Mouse (Mus musculus) megakaryocyte, embryonic 14.5 days (primary cell): ENCODE data around the gene Eif4e2. TPM values are rescaled to one million over a fixed set of nuclear protein-coding genes. Genes with fewer than 3 reads are reported as not detected.

ENCODE experiments used
- H3K27me3 ChIP-seq: replicated peaks from 2 replicates; pipeline ENCODE3; 2012; ENCODE audit warnings: inconsistent platforms
- H3K36me3 ChIP-seq: replicated peaks from 2 replicates; pipeline ENCODE3; 2012; ENCODE audit warnings: low read length, inconsistent platforms, mixed read lengths
- H3K4me1 ChIP-seq: 2 replicates; pipeline ENCODE4 v1.6.1; 2012; ENCODE audit warnings: inconsistent platforms
- H3K4me3 ChIP-seq: replicated peaks from 2 replicates; pipeline ENCODE3; 2012; ENCODE audit warnings: moderate library complexity, mild to moderate bottlenecking, inconsistent platforms
- H3K9me3 ChIP-seq: 2 replicates; pipeline ENCODE4 v1.6.1; 2012; ENCODE audit warnings: inconsistent platforms
- FLI1 ChIP-seq: IDR thresholded peaks from 2 replicates; pipeline ENCODE4 v1.6.1; 2012; ENCODE audit warnings: low read length, inconsistent platforms, mixed read lengths
- GATA1 ChIP-seq: IDR thresholded peaks from 3 replicates; pipeline ENCODE4 v1.6.1; 2012; ENCODE audit warnings: mixed read lengths, low read length, inconsistent platforms, borderline replicate concordance
- polyA plus RNA-seq: library from polyadenylated mRNA; stranded (reverse); fragments of >175 nt; gene quantifications from 2 replicates; pipeline ENCODE4 v1.2.3, GENCODE M21; 2012; ENCODE audit warnings: low replicate concordance; ENCODE audit not compliant: insufficient read depth

Gene Eif4e2
- polyA plus RNA-seq, 1 experiment: 24.1 TPM

DNA sequence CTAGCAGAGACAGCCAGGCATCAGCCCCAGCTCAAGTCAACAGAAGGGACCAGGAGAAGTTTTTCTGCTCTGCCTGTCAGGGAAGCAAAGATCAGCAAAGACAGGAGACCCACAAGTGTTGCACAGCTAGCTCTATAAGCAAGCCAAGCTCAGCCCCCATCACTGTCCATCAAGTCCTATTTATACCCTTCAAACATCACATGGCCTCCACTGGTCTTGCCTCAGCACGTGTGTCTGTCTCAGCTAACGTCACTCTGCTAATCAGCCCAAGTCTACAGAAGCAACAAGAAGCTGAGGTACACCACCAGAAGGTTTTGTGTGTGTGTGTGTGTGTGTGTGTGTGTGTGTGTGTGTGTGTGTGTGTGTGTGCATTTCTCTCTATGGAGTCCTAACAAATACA, 12.9 kb upstream of the Eif4e2 start:
- no peak for TF ChIP-seq GATA1
- no peak for TF ChIP-seq FLI1
- Histone ChIP-seq H3K36me3 (no peaks in the 10 kb centered on the region), H3K4me1 (peaks cover 8% of the 10 kb centered on the region), H3K27me3 (peaks cover 76% of the 10 kb centered on the region), H3K4me3 (no peak overlapping the region), H3K9me3 (peaks cover 14% of the 10 kb centered on the region)

DNA sequence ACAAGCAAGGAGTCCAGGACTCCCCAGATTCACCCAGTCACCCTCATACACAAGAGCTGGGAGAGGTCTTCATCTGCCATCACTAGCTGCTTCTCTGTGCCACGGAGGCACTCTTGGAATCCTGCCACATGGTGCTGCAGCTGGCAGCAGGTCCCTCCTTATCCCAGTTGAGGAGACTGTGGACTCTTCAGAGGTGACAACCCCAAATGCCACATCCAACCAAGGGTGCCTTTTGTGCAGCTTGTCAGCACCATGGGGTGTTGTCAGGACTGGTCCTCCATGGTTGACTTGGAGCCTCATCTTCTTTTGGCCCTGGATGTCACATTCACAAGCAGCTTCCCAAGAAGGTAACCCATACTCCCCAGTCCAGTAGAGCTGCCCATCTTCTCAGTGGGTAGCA, 11.9 kb upstream of the Eif4e2 start:
- H3K4me1 ChIP-seq: peaks cover 12% of the 10 kb centered on the region

DNA sequence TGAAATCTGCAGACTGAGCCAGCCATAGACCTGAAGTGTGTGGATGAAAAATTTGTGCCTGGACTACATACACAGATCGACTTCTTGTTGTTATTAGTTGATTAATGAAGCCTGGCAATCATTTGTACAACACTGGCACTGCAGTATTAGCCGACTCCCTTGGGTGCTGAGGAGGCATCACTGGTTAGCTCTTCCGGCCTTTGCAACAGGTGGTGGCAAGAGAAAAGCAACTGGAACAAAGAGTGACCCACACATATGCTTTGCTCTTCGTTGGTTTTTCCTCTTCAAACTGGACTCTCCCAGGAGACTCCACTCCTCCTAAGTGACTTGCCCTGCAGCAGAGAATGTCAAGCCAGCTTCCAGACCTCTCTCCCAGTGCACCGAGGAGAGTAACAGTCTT, 9.9 kb upstream of the Eif4e2 start:
- peaks cover 14% of the 10 kb centered on the region for H3K9me3 ChIP-seq
- peaks cover 88% of the 10 kb centered on the region for H3K27me3 ChIP-seq
- no peak overlapping the region for H3K4me3 ChIP-seq
- no peaks in the 10 kb centered on the region for H3K36me3 ChIP-seq
- H3K4me1 ChIP-seq: peaks cover 15% of the 10 kb centered on the region
- no peak for TF ChIP-seq GATA1
- TF ChIP-seq FLI1: no peak

More for the DNA sequence above, 11.9 kb upstream of the Eif4e2 start:
- peaks cover 84% of the 10 kb centered on the region for H3K27me3 ChIP-seq
- no peak overlapping the region for H3K4me3 ChIP-seq
- no peaks in the 10 kb centered on the region for H3K36me3 ChIP-seq
- H3K9me3 ChIP-seq: peaks cover 14% of the 10 kb centered on the region
- TF ChIP-seq GATA1 (no peak), FLI1 (no peak)

DNA sequence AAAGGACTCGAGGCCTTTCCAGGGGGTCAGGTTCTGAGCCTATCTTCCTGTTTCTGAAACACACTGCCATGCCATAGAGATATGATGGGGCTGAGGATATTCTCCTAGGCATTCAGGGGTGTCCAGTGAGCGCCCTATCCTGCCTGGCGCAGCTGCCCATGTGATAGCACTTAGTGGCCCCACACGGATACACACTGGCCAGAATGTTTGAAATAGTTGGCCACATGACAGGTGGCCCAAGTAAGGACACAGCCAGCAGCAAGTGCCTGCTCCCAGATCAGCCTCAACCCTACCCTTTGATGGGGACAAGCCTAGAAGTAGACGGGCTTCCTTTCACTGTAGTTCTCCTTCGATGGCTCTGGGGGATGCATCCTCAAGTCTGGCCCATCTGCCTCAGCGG, 9.2 kb upstream of the Eif4e2 start, which contains the start of gene Chrng:
Chrng (plus strand) TSS at position 193 of the 400 bp plus-strand sequence.
- peaks cover 15% of the 10 kb centered on the region for H3K4me1 ChIP-seq
- H3K9me3 ChIP-seq: peaks cover 14% of the 10 kb centered on the region
- no peak within 1 kb of the TSS for H3K4me3 ChIP-seq
- peaks cover 87% of the 10 kb centered on the region for H3K27me3 ChIP-seq
- no peaks in the 10 kb centered on the region for H3K36me3 ChIP-seq
- no peak for TF ChIP-seq GATA1

DNA sequence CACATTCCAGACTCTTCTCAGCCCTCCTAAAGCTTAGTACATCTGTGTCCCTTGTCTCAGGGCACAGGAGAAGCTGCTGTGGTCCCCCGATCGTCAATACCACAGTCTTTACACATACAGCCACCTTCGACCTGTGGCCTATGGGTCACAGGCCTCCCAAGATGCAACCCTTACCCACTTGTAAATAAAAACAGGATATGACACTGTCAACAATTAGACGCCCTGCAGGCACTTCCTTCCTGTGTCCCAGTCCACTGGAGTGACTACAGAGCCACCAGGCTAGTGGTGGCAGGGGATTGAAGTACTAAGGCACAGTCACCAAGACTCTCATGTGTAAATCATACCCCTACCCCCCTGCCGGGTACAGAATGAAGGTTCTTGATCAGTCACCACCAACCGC, 8.7 kb upstream of the Eif4e2 start:
- no peak overlapping the region for H3K4me3 ChIP-seq
- H3K4me1 ChIP-seq: peaks cover 15% of the 10 kb centered on the region
- H3K27me3 ChIP-seq: peaks cover 85% of the 10 kb centered on the region
- H3K36me3 ChIP-seq: no peaks in the 10 kb centered on the region
- H3K9me3 ChIP-seq: peaks cover 14% of the 10 kb centered on the region
- TF ChIP-seq GATA1: no peak
- TF ChIP-seq FLI1: no peak

DNA sequence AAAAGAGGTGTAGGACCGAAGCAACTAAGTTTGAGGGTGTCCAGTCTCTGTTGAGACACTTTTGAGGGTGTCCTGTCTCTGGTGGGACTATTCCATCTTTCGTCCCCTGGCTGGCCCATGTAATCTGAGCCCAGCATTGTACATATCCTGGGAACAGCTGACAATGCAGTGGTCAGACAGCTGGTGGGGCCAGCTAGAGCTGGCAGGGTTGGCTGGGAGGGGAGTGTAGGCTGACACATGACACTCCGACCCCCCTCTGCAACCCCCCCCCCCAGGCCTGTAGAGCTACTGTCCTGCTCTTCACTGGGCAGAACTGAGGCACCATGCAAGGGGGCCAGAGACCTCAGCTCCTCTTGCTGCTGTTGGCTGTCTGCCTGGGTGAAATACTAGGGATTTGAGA, 8.2 kb upstream of the Eif4e2 start:
- H3K36me3 ChIP-seq: no peaks in the 10 kb centered on the region
- peaks cover 15% of the 10 kb centered on the region for H3K4me1 ChIP-seq
- H3K4me3 ChIP-seq: no peak overlapping the region
- H3K9me3 ChIP-seq: peaks cover 14% of the 10 kb centered on the region
- TF ChIP-seq GATA1: no peak
- no peak for TF ChIP-seq FLI1
- peaks cover 85% of the 10 kb centered on the region for H3K27me3 ChIP-seq

DNA sequence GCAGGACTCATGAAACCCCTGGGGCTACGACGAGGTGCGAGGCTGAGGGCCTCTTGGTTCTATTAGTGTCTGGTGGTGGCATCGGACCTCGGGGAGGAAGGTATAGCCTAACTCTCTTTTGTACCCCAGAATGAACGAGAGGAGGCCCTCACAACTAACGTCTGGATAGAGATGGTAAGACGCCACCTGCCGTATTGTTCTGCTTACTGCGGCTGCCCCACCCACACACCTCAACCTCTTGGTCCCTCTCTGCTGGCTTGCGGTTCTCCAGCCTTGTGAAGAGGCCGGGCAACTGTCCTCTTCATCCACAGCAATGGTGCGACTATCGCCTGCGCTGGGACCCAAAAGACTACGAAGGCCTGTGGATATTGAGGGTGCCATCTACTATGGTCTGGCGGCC, 7.4 kb upstream of the Eif4e2 start:
- peaks cover 79% of the 10 kb centered on the region for H3K27me3 ChIP-seq
- H3K9me3 ChIP-seq: peaks cover 14% of the 10 kb centered on the region
- TF ChIP-seq GATA1 (no peak), FLI1 (no peak)
- no peaks in the 10 kb centered on the region for H3K36me3 ChIP-seq
- peaks cover 18% of the 10 kb centered on the region for H3K4me1 ChIP-seq
- H3K4me3 ChIP-seq: no peak overlapping the region

DNA sequence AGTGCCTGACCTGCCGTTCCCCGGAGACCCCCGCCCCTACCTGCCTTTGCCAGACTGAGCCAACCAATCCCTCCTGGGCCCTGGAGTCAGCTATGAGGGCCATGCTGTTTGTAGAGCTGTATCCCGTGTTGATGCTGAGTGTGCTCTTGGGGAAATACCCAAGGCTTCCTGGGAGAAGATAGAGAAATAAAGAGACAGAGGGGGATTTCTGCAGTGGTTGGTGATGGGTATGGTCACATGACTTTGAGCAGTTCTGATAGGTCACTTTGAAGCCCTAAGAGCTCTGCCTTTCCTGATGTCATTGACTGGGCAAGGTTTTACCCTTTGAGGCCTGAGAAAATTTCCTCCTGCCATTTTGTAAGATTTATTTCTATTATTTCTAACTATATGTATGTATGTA, 2.3 kb upstream of the Eif4e2 start:
- peaks cover 7% of the 10 kb centered on the region for H3K36me3 ChIP-seq
- peak overlapping the region; percentile 38 for H3K4me3 ChIP-seq
- peaks cover 36% of the 10 kb centered on the region for H3K27me3 ChIP-seq
- H3K4me1 ChIP-seq: peaks cover 34% of the 10 kb centered on the region
- no peak for TF ChIP-seq GATA1
- TF ChIP-seq FLI1: no peak
- no peaks in the 10 kb centered on the region for H3K9me3 ChIP-seq

DNA sequence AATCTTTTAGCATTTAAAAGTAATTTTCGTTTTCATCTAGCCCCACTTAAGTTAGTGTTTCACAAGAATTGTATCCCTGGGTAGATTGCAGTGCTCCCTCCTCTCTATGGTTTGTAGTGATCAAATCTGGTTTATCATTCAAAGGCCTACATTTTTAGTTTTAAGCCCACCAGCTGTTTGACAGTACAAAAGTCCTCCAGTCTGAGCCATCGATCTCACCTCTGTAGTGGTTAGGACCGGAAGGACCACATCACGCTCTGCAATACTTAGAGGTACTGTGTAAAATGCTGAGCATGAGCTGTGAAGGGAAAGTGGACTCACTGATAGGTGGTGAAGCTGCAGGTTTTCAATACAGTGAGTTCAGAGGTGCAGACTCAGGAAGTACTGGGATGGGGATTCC, 1.0 kb downstream of the Eif4e2 start:
- TF ChIP-seq FLI1 (no peak), GATA1 (no peak)
- peaks cover 60% of the 10 kb centered on the region for H3K4me1 ChIP-seq
- no peaks in the 10 kb centered on the region for H3K9me3 ChIP-seq
- H3K27me3 ChIP-seq: peaks cover 4% of the 10 kb centered on the region
- H3K4me3 ChIP-seq: peak overlapping the region; percentile 98
- H3K36me3 ChIP-seq: peaks cover 31% of the 10 kb centered on the region

DNA sequence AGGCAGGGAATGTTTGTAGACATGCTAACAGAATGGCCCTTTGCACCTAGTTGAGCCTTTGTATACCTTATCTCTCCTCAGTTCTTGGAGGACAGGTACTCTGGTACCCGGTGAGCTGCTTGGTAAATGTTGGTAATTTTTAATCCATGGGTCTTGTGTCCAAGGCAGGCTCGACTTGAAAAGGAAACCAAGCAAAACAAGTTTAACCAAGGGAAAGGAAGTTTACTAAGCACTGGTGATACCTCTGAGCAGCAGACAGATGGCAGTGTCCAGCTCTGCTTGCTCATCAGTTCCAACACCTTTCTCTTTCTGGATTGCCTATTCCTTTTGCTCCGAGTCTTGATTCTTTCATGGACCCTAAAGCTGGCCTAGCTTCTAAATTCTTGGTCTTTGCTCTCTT, 4.2 kb downstream of the Eif4e2 start:
- no peaks in the 10 kb centered on the region for H3K9me3 ChIP-seq
- no peaks in the 10 kb centered on the region for H3K27me3 ChIP-seq
- peaks cover 63% of the 10 kb centered on the region for H3K36me3 ChIP-seq
- peaks cover 55% of the 10 kb centered on the region for H3K4me1 ChIP-seq
- H3K4me3 ChIP-seq: peak overlapping the region; percentile 83
- TF ChIP-seq FLI1 (no peak), GATA1 (no peak)

DNA sequence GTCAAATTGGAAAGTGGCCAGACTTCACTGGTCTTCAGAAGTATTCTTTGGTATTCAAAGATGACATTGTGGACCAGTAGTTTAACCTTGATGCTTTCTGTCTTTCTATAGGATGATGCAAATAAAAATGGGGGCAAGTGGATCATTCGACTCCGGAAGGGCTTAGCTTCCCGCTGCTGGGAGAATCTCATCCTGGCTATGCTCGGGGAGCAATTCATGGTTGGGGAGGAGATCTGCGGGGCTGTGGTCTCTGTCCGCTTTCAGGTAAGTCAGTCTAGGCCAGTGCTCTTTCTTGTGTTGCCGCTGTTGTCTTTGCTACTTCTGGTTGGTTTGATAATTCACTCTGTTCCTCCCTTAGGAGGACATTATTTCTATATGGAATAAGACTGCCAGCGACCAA, 12.0 kb downstream of the Eif4e2 start:
- H3K9me3 ChIP-seq: no peaks in the 10 kb centered on the region
- no peaks in the 10 kb centered on the region for H3K4me1 ChIP-seq
- H3K27me3 ChIP-seq: no peaks in the 10 kb centered on the region
- H3K36me3 ChIP-seq: peaks cover 100% of the 10 kb centered on the region
- no peak for TF ChIP-seq GATA1
- TF ChIP-seq FLI1: no peak
- no peak overlapping the region for H3K4me3 ChIP-seq
